Mouse (Mus musculus): ENCODE measurements around the gene Ncam2.

Ncam2 gene

DNA sequence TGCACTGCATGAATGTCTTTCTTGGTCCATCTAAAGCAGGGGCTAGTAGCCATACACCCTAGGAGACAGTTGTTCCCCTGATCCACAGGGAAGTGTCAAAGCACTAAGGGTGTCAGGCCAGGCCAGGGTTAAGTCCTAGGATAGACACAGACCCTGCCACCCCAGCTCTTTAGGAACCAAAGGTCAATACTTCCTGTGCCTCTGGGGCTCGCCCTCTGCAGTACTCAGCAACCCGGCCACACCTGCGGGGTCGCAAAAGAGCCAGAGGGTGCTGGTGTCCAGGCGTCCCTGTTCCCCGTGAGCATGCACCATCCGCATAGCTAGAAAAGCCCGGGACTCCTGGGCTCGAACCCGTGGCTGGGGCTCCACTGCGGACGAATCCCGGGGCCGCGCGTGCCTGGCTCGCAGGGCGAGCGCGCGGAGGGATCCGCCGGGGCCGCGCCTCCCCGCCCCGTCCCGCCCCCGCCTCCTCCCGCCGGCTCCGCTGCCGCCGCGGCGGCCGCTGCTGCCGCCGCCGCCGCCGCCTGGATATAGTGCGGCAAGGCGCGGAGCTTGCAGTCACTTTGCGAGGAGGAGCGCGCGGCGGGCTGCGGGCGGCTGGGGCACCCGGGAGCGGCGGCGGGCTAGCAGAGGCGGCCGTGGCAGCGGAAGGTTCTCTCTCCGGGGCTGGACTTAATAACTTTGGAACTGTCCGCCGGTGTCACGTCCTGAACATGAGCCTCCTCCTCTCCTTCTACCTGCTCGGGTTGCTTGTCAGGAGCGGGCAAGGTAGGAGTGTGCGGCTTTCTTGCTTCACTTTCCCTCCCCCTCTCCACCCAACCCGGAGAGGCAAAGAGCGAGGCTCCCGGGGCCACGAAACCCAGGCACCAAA lies at the start of gene Ncam2:
Ncam2 (plus strand) TSS at position 497 of the 871 bp plus-strand sequence.
- WGBS = under 1% methylated on average over 47 of the region's 70 CpGs

DNA sequence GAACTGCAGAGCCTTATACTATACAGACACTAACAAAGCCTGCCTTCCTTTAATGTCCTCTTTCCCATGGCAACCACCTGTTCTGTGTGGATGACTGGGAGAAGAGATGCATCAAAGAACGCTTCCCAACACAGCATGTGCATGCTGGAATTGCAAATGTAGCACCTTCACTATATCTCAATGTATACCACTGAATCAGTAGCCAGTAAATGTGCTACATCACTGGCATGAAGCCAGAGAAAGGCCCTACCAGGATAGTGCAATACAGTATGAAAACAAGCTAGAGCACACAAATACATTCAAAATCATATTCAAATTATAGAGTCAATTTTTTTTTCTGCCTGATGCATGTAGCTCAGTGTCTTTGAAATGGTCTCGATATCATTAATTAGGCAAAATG lies 29.7 kb upstream of the Ncam2 start:
- 65% methylated on average over 2 of the region's 2 CpGs for WGBS

DNA sequence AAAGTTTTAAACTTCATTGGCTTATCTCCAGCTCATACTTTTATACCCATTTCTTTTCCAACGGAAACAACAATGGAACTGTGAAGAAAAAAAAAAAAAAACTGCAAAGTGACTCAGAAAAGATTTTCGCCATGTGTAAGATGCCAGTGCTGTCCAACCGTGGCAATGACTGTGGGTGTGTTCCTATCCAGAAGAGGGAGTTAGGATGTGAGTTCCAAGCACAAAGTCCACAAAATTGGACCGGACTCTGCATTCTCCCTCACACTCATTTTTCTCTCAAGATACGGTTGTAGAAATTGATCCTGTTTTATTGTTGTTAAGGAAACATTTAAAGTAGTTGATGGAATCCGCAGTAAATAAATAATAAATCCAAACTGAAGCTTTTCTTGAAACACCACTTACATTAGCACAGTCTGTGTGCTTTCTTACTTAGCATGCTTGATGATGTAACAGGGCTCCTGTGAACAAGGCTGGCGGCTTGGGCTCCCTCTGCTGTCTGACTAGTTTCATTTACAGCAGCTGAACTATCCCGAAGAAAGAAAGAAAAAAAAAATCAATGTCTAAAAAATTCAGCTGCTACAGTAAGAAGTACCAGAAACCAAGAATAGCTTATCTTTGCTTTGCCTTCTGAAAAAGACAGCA lies 25.1 kb upstream of the Ncam2 start:
- 25% methylated on average over 8 of the region's 8 CpGs for WGBS

DNA sequence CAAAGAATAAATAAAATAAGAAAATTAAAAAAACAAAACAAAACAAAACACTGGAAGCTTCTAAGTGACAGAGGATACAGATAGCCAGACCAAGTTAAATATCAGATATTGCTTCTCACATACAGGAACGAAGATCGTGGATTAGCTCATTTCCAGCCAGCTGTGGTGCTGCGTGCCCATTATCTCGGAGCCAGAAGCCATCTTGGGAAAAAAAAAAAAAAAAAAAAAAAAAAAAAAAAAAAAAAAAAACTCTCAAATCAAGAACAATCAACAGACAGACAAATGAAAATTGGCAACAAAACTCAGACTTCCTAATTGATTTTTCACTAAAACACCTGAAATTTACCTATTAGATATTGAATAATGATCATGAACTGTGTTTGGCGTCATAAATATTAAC lies 20.7 kb upstream of the Ncam2 start:
- 88% methylated on average over 5 of the region's 5 CpGs for WGBS

DNA sequence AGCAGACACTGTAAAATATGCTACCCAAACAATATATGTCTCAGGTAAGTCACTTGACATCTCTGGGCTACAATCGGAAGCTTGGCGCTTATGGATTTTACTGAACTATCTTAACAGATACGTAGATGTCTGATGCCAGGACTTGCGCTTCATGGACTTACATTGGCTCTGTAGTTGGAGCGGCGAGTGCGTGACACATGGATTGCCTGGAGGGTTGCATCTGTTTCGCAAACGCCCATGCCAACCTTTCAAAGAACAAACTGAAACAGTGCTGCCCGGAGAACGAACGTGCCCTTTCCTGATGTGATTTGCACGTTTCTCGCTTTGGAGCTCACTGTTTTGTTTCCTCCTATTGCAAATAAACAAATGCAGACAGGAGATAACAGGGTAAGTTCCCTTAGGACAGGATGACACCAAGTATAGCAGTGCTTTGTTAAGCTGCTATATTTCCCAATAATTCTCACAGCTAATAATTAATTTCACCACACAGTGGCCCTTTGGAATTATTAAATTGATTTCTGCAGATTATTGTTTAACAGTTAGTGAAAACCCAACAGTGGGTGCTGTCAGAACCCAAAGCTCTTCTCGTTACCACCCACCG lies 12.8 kb upstream of the Ncam2 start:
- WGBS = 52% methylated on average over 16 of the region's 16 CpGs

DNA sequence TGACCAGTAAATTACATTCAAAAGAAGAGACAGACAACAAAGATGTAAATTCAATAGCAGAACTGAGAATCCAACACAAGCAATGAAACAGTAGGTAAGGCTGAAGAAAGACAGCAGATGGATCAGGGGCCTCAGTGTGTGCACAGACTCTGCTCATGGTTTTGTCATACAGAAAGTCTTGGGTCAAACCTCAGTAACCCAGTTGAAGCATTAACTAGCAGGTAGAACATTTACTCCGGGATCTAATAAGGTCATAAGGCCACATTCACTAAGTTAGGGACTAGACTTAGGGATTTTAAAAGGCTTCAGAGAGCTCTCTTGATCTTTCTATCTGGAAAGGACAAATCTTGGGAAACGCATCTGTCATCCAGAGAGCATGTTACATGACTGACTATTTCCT lies 8.9 kb upstream of the Ncam2 start:
- WGBS = 91% methylated on average over 2 of the region's 2 CpGs

DNA sequence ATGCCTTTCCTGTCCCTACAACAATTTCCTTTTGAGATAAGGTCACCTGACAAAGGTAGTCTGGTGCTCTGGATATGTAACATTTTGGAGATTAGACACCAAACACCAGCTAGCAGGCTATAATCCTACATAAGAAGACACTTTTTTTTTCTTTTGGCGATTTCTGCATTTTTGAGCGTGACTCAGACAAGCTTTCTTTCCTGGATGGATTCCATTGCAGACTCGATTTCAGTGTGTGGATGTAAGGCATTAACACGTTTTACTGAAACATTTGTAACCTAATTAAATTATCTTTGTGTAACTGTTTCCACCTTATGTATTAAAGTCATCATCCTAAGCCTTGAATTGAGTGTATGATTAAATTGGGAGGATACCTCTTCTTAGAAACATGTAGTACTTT lies 7.9 kb upstream of the Ncam2 start:
- WGBS = 45% methylated on average over 4 of the region's 4 CpGs

DNA sequence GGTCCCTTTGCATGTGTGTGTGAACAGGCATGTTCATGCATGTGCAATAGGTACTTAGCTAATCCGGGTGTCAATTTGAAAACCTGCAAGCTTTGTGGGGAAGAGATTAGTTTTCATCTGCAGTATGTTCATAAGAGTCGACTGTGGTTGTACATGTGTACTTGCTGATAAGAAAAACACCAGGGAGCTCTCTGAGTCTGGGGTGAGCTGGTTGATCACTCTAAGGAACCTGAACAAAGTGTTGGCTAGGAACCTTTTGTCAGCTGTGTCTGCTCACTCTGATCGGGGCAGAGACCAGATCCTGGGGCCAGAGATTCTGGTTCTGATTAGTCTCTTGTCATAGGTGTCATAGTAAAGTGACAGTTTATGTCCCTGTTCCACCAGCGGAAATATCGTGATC lies 1.0 kb upstream of the Ncam2 start:
- 82% methylated on average over 5 of the region's 5 CpGs for WGBS

DNA sequence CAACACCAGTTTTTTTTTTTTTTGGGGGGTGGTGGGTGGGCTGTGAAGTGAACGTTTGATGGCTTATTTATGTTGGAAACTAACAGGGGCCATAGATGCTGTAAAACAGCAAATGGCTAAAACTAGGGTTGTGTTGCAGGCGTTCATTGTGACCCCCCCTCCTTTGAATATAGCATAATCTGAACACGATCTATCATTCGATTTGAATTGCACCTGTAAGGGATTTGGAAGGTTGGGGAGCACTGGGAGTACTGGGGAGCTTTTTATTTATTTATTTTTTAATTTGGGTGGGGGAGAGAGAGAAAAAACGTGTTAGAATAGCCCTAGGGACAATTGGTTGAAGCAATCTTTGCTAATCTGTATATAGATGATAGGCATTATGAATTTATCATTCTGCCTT lies 974 bp downstream of the Ncam2 start:
- WGBS = 9% methylated on average over 5 of the region's 5 CpGs

DNA sequence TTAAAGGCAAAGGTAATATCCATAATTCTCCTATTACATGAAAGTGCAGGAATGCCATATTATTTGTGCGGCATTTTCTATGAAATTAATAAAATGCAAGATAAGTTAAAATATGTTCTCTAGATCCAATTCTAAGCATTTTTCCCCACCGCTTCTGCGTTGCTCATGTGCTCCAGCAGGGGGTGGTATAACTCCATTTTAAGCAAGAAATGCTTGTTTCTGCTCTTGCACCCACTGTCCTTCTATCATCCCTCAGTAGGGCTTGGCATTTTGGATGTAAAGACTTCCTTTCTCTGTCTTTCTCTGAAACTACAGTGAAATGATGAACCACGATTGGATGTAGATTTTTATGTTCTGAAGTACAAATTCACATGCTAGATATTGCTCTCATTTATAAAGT lies 1.5 kb downstream of the Ncam2 start:
- 2% methylated on average over 4 of the region's 4 CpGs for WGBS

DNA sequence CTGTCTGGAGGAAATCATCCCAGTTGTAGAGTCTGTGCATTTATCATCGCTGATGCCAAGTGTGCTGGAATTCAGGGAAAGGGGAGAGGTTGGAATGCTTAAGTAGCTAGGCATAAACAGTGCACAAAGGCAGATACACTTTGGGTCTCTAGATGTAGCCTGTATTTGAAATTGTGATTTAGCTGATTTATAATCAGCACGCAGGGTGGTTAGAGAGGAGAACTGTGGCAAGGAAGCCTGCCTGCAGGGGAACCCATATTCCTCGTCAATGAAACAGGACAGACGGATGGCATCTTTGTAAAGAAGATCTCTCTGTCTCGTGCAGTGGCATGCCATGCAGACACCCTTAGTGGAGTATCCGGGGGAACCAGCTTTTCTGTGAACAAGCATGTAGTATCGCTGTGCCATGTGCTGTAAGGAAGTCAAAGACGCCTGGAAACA lies 2.2 kb downstream of the Ncam2 start:
- 18% methylated on average over 8 of the region's 8 CpGs for WGBS

DNA sequence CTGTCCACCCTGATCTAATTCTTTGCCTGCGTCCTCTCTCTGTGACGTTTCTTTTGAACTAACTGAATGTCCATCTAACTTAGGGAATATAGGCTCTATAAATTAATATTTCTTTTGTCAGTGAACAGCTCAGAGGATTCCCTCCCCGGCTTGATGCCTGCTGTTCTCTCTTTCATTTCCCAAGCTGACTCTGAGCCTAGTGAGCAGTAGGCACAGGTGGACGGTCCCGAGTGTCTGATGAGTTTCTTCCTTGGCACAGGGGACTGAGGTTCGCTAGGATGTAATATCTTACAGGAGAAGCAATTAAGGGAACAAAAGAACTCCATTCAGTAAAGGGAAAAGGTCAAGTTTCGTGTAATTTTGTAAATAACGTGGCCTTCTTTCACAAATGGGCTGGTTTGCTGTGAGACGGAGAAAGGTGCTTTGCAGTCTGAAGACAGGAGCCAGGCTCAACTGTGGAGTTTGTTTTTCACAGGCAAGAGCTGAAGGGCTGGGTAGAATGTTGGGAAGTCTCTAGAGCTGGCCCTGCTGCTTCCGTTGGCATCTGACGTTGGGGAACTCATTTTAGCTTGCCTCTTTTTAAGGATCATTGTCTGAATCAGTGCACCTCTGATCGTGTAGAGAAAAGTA lies 4.0 kb downstream of the Ncam2 start:
- 41% methylated on average over 12 of the region's 12 CpGs for WGBS

DNA sequence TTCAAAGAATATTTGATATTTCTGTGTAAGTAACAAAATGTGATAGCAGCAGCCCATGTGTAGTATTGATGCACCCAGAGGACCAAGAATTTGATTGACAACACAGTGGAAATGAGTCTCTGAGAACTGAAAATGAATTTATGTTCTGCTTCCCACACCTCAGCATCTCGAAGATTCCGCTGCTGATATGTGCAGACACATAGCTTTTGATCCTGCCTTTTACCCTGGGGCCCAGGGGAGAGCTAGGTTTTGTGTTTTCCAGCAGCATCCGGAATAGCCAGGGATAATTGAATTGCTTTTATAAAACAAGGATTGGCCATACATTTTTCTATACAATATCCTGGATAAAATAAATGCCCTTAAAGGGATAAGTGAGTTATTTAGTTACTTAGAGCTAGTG lies 20.7 kb downstream of the Ncam2 start:
- WGBS = 69% methylated on average over 3 of the region's 3 CpGs

DNA sequence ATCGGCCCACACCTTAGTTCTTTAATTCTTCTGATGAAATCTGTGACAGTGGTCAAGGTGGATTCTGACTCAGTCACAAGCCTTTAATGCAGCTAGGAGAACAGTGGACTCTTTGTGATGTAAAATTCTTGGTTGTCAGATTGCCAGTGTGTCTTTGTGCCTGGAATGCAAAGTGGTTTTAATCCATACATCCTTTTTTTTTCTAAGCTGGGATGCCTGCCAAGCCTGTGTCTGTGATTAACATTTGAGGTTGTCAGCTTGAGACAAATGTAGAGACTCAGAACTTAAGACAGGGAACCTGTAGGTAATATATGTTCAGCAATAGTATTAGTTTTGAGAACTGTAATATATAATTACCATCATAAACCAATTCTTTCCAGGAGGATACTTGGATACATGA lies 23.3 kb downstream of the Ncam2 start:
- 24% methylated on average over 1 of the region's 1 CpGs for WGBS

DNA sequence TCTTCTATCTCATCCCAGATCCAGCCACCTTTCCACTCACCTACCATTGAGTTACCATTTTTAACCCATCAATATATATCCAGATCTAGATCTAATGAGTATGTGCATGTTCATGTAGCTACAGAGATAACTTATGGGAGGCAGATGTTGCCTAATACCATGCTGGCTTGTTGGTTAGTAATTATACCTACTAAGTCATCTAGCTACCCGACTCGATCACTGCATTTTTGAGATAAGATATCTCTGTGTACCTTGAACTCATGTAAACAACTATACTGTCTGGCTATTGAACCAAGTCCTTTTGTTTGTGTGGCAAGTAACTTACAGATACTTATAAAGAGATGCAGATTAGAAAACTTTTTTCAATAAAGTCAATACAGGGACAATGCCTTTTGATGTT lies 59.9 kb downstream of the Ncam2 start:
- 93% methylated on average over 2 of the region's 2 CpGs for WGBS

DNA sequence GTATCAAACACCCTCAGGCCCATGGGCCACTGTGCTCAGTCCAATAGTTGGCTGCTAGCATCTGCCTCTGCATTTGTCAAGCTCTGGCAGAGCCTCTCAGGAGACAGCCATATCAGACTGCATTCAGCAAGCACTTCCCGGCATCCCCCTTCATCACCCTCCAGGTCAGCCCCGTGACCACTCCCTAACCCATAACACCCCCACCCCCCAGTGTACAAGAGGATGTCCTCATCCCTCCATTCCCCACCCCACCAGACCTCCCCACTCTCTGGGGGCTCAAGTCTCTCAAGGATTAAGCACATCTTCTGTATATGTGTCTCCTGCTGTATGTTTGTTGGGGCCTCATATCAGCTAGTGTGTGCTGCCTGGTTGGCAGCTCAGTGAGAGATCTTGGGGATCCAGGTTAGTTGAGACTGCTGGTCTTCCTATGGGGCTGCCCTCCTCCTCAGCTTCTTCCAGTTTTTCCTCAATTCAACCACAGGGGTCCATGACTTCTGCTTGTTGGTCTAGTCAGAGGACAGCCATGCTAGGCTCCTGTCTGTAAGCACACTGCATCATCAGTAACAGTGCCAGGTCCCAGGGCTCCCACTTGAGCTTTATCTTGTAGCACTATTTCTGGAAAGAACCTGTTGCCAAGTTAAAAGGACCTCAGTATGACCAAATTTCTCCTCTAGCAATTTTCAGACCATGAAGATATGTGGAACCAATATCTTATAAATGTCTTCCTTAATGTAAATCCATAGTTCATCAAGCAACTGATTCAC lies 73.3 kb downstream of the Ncam2 start:
- 83% methylated on average over 2 of the region's 2 CpGs for WGBS

DNA sequence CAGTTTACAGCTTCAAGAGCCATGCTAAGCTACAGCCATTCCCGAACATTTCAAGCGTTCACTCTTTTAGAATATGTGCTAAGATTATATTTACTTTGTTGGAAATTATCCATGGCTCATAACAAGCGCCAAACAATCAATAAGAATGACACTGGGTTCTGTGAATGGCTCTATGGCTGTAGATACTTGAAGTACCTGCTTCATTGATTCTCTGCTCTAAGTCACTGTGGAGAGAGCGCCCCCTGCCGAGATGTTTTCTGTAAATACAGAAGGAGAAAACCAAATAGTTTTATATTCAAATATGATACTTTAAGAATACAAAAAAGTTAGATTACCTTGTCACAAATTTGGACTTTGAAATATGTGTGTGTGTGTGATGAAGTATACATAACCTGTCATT lies 83.7 kb downstream of the Ncam2 start:
- WGBS = 24% methylated on average over 5 of the region's 5 CpGs

DNA sequence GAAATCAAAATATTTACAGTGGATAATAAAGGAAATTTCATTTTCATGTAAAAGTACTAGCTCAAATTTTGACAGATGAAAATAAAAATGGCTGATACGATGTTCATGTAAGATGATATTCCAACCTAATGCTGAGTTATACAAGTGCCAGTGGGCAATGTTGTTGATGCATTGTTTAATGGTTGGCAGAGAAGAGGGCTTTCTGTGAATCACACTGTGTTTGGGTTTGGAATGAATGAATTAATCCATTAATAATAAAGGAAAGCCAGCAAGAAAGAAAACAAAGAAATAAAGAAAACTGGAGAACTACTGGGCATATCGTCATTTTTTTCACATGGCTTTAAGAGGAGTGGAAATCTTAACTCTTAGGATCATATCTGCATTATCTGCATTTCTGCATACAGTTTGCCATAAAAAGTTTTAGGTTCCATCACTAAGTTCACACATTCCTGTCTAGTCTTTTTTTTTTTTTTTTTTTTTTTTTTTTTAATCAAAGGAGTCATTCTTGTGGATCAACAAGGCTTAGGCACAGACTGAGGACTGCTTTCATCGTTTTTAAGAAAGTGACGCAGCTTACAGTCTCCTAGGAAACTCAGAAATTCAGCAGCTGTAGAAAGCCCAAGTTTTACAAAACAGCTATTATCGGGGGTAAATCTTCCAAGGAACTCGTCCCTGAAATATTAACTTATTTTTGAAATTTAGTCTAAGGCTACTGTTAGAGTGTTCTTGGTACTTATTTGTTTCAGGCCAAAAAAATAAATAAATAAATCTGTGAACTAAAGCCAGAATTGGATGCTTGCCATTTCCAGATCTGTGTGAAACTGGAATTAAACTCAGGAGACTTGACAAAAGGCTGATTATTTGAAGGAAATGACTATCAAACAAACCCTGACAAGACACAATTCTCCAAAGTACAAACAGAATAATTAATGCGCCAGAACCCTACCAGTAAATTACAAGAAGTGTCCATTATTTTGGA lies 84.7 kb downstream of the Ncam2 start:
- WGBS = 28% methylated on average over 7 of the region's 7 CpGs

DNA sequence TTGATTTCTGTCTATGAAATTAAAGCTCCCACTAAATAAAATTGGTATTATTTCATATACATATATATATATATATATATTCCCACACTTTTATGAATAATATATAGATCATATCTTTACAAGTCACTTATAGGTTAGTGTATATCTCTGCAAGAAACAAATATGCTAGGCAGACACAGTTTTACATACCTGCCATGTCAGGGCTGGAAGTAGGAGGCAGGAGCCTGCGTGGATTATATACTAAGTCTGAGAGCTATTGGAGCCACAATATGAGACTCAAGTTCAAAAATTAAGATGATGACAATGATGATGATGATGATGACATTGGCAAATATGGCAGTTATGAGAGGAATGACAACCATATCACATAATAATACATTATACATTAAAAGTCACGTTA lies 85.4 kb downstream of the Ncam2 start:
- WGBS = 78% methylated on average over 2 of the region's 2 CpGs

DNA sequence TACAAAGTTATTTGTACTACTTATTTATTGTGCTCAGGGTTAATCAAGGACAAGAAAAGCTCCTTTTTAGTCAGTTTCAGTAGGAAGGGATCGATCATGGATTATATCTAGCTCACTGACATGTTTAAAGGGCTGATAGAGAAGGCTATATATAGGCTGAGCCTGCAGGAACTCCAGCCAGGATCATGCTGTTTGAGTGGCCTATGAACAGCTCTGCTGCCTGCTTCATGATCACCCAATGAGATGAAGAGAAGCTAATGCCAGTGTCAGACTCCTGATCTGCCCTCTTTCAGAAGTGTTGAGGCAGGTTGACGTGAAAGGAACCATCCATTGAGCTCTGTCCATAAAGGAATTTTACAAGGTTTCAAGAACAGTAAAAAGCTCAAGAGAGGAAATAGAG lies 103.3 kb downstream of the Ncam2 start:
- WGBS = 69% methylated on average over 2 of the region's 2 CpGs

DNA sequence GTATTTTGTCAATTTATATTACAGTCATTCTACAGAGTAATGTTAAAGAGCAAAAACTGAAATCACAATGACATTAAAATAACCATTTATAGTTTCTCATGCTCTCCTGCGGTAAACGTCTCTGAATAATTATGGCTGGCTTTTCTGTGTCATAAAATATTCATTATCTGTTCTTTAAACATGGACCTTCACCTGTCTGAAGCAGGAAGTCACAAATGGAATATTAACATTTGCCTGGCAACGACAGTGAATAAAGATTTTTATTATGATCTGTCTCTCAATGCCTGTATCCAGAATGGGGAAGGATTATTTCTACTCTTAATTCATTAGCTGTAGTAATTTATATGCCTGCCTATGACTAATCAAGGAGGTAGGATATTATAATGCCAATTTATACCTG lies 108.7 kb downstream of the Ncam2 start:
- WGBS = 82% methylated on average over 3 of the region's 3 CpGs

Data from cerebral cortex, adult 2 months (tissue).